Mouse (Mus musculus) cortical plate, adult 2 months (tissue): Measurements from ENCODE around the gene C130032M10Rik.

Experiments used
- CTCF ChIP-seq: fragments of 200-500 bp; IDR thresholded peaks from 2 replicates; pipeline ENCODE4 v1.5.1; 2011; ENCODE audit warnings: mild to moderate bottlenecking, control low read depth, low read length; ENCODE audit not compliant: insufficient read depth; ENCODE audit errors: extremely low read depth
- POLR2A ChIP-seq: fragments of 200-500 bp; IDR thresholded peaks from 2 replicates; pipeline ENCODE4 v1.6.1; 2011; ENCODE audit warnings: mild to moderate bottlenecking, low read length, control low read depth; ENCODE audit not compliant: insufficient read depth; ENCODE audit errors: extremely low read depth

GRCm38 (mm10) chr9:114541279-114541741 lies 25.8 kb downstream of the C130032M10Rik start:
- no peak for TF ChIP-seq CTCF
- no peak for TF ChIP-seq POLR2A
